Mouse (Mus musculus) hindbrain, embryonic 11.5 days (tissue): ENCODE data around the gene Iqsec1. TPM values are rescaled to one million over a fixed set of nuclear protein-coding genes. Genes with fewer than 3 reads are reported as not detected.

Experiments
- ATAC-seq: fragments of 200-750 bp; cut with Nextera tagmentation; 2 replicates; pipeline ENCODE4 v1.8.0; 2017; ENCODE audit warnings: mild to moderate bottlenecking, moderate TSS enrichment, moderate library complexity; ENCODE audit not compliant: low FRiP score
- DNase-seq: peaks from one replicate; pipeline ENCODE4 v3.0.0-alpha.2; 2015; ENCODE audit warnings: low spot score
- H3K27ac ChIP-seq: fragments of 300-500 bp; sonication (generic); 2 replicates; pipeline ENCODE4 v1.5.1; 2014; ENCODE audit warnings: mild to moderate bottlenecking, low read depth, low read length
- H3K27me3 ChIP-seq: fragments of 300-500 bp; sonication (generic); 2 replicates; pipeline ENCODE4 v1.6.1; 2014; ENCODE audit warnings: mild to moderate bottlenecking, low read length, moderate library complexity, mixed read lengths; ENCODE audit not compliant: control insufficient read depth, insufficient read depth
- H3K36me3 ChIP-seq: fragments of 300-500 bp; sonication (generic); 2 replicates; pipeline ENCODE4 v1.6.1; 2014; ENCODE audit warnings: mild to moderate bottlenecking, low read length, moderate library complexity, mixed read lengths; ENCODE audit not compliant: control insufficient read depth, insufficient read depth
- H3K4me1 ChIP-seq: fragments of 300-500 bp; sonication (generic); replicated peaks from 2 replicates; pipeline ENCODE4 v1.6.1; 2014; ENCODE audit warnings: low read length, mixed read lengths; ENCODE audit not compliant: control insufficient read depth, insufficient read depth
- H3K4me2 ChIP-seq: fragments of 300-500 bp; sonication (generic); replicated peaks from 2 replicates; pipeline ENCODE4 v1.6.1; 2014; ENCODE audit warnings: mild to moderate bottlenecking, low read depth, low read length
- H3K4me3 ChIP-seq: fragments of 300-500 bp; sonication (generic); 2 replicates; pipeline ENCODE4 v1.5.1; 2014; ENCODE audit warnings: low read depth, low read length
- H3K9ac ChIP-seq: fragments of 300-500 bp; sonication (generic); 2 replicates; pipeline ENCODE4 v1.6.1; 2014; ENCODE audit warnings: low read depth, low read length
- H3K9me3 ChIP-seq: fragments of 300-500 bp; sonication (generic); 2 replicates; pipeline ENCODE4 v1.6.1; 2016; ENCODE audit warnings: low read length; ENCODE audit not compliant: control insufficient read depth
- WGBS: fragments of 180-500 bp; shearing (Covaris S2); extraction: QIAGEN DNeasy Blood & Tissue Kit; methylation state at CpG from one replicate; pipeline ENCODE4 v1.1.7; 2014; 5-methylcytosine and 5-hydroxymethylcytosine counted together
- polyA plus RNA-seq: library from polyadenylated mRNA; unstranded; fragments of >200 nt; fragmentation: Nextera tagmentation; extraction: Ambion mirVana; gene quantifications from 2 replicates; pipeline ENCODE4 v1.2.1, GENCODE M21; 2014

Gene Iqsec1
- polyA plus RNA-seq, 1 experiment from 2014 or later = 22.4 TPM

DNA sequence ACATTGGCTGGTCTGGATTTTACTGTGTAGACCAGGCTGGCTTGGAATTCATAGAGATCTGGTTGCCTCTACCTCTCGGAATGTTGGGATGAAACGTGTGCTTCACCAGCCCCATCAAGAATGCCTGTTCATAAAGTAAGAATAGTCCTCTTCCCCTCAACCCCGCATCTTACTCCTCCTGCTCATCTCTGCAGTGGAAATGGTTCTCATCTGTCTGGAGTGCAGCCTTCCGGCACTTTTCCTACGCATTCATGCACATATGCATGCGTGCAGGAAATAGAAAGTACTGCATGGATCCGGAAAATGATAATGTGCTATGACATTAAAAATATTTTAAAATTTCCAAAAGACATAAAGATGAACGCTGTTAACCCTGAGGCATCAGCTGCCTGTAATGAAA is 175.9 kb downstream of the Iqsec1 start:
- H3K27ac ChIP-seq = no peak overlapping the region
- H3K27me3 ChIP-seq = no peaks in the 10 kb centered on the region
- WGBS = 90% methylated on average over 8 of the region's 8 CpGs
- DNase-seq = no peak
- ATAC-seq = no peak
- no peak overlapping the region for H3K9ac ChIP-seq
- no peak overlapping the region for H3K4me3 ChIP-seq
- no peaks in the 10 kb centered on the region for H3K9me3 ChIP-seq
- H3K4me2 ChIP-seq = no peak overlapping the region
- no peaks in the 10 kb centered on the region for H3K36me3 ChIP-seq
- peaks cover 11% of the 10 kb centered on the region for H3K4me1 ChIP-seq

GRCm38 (mm10) chr6:90812072-90812471 is 176.4 kb downstream of the Iqsec1 start:
- WGBS = 65% methylated on average over 3 of the region's 3 CpGs
- DNase-seq (no peak), ATAC-seq (no peak)
- no peak overlapping the region for H3K4me2 ChIP-seq
- H3K9me3 ChIP-seq = no peaks in the 10 kb centered on the region
- H3K27me3 ChIP-seq = no peaks in the 10 kb centered on the region
- H3K4me3 ChIP-seq = no peak overlapping the region
- H3K9ac ChIP-seq = no peak overlapping the region
- H3K27ac ChIP-seq = no peak overlapping the region
- H3K4me1 ChIP-seq = peaks cover 11% of the 10 kb centered on the region
- H3K36me3 ChIP-seq = no peaks in the 10 kb centered on the region

- DNase-seq (no peak), ATAC-seq (peak; percentile 8; the same call in 1 of the 2 replicates)
- H3K4me3 ChIP-seq = no peak overlapping the region
- H3K9ac ChIP-seq = no peak overlapping the region
- no peak overlapping the region for H3K4me2 ChIP-seq
- peaks cover 11% of the 10 kb centered on the region for H3K4me1 ChIP-seq
- no peaks in the 10 kb centered on the region for H3K36me3 ChIP-seq
- WGBS = 67% methylated on average over 1 of the region's 1 CpGs
- no peak overlapping the region for H3K27ac ChIP-seq
- no peaks in the 10 kb centered on the region for H3K27me3 ChIP-seq
- no peaks in the 10 kb centered on the region for H3K9me3 ChIP-seq
Observed at GRCm38 (mm10) chr6:90810576-90810975, 177.9 kb downstream of the Iqsec1 start.

DNA sequence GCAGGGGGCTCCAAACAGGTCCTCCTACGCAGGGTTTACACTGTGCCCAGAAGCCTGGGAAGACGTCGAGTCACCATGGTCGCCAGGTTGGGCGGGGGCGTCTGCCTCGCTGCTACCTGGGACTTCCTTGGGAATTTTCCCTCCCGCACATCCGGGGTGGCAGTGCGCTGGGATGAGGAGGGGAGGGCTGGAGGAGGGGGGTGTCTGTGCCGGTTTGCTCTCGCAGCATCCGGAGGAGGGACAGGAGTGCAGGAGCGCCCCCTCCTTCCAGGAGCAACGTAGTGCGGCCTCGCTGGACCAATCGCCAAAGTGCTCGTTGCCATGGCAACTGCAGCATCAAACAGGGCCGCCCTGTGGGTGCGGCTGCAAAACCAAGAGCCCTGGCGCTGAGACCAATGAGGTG is 178.5 kb downstream of the Iqsec1 start:
- 1% methylated on average over 20 of the region's 22 CpGs for WGBS
- H3K4me3 ChIP-seq = peak overlapping the region; percentile 32
- ATAC-seq (peak; percentile 82), DNase-seq (peak; percentile 92)
- H3K36me3 ChIP-seq = no peaks in the 10 kb centered on the region
- no peak overlapping the region for H3K27ac ChIP-seq
- H3K27me3 ChIP-seq = no peaks in the 10 kb centered on the region
- H3K4me2 ChIP-seq = peak overlapping the region; percentile 44
- no peaks in the 10 kb centered on the region for H3K9me3 ChIP-seq
- peak overlapping the region; percentile 49 for H3K9ac ChIP-seq
- H3K4me1 ChIP-seq = peaks cover 11% of the 10 kb centered on the region

DNA sequence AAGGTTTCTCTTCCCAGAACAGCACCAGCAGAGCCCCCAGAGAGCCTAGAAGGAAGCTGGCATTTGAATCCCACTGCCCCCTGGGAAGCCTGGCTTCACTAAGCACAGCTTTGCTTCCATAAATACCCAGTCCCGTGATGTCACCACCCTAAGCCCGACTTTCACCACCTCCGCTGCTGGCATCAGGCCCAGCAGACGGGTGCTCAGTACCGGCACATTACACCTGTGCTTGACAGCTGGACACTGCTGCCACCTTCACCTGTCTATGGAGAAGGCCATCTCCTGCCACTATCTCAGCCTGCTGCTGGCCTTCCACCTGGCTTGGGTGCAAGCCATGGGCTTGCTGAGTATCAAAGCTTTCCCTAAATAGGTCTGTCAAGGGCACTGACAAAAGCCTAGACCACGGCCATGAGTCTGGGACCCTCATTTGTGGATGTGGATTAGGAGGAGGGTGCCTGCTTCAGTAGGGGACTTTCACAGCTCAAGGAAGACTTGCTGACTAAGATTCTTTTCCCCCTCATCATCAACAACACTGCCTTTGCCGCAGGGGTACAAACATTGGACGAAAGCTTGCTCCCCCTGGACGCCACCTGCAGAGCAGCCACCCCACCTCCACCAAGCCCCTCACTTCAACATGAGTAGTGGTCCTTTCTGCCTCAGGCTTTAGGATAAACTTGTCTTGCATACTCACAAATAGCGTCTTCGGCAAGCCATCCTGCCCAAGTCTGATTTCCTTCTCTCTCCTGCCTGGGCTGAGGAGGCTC is 179.2 kb downstream of the Iqsec1 start:
- Histone ChIP-seq H3K9ac (no peak overlapping the region; the same call in 1 of the 2 replicates), H3K4me2 (peak overlapping the region; percentile 44), H3K36me3 (no peaks in the 10 kb centered on the region), H3K27me3 (no peaks in the 10 kb centered on the region), H3K4me1 (peaks cover 11% of the 10 kb centered on the region), H3K27ac (no peak overlapping the region), H3K9me3 (no peaks in the 10 kb centered on the region), H3K4me3 (peak overlapping the region; percentile 32)
- DNase-seq = no peak
- WGBS = 65% methylated on average over 11 of the region's 11 CpGs
- 0 out of 2 replicates have a peak, but pooled peaks have one; percentile 13 for ATAC-seq

- no peak overlapping the region for H3K4me2 ChIP-seq
- peak; percentile 54; the same call in 1 of the 2 replicates for ATAC-seq
- WGBS = 16% methylated on average over 5 of the region's 5 CpGs
Observed at GRCm38 (mm10) chr6:90808544-90808943, 179.9 kb downstream of the Iqsec1 start.

DNA sequence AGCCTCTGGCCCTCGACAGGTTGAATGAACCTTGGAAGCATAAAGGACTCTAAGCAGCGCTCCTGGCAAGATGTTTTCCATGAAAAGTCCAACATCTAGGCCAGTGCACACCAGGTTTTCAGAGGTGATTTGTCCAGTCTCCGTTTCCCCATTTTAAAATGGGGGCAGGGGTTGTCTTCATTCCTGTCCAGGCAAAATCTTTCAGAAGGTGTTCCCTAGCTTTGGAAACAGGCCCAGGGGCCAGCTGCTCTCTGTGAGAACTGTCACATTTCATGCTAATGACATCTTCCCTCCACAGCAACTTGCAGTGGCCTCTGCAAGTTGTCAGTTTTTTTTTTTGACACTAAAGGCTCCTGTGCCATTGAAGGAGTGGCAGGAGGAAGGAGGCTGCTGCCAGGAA is 180.4 kb downstream of the Iqsec1 start:
- ATAC-seq (no peak), DNase-seq (no peak)
- Histone ChIP-seq H3K27me3 (no peaks in the 10 kb centered on the region), H3K4me3 (no peak overlapping the region), H3K27ac (no peak overlapping the region), H3K4me2 (no peak overlapping the region), H3K36me3 (no peaks in the 10 kb centered on the region), H3K9me3 (no peaks in the 10 kb centered on the region), H3K9ac (no peak overlapping the region), H3K4me1 (peaks cover 11% of the 10 kb centered on the region)
- WGBS = 66% methylated on average over 3 of the region's 3 CpGs

More at GRCm38 (mm10) chr6:90808544-90808943, 179.9 kb downstream of the Iqsec1 start:
- no peak overlapping the region for H3K4me3 ChIP-seq
- peak; percentile 53 for DNase-seq
- H3K27ac ChIP-seq = 0 out of 2 replicates have a peak overlapping the region, but pooled peaks have one; percentile 11
- no peaks in the 10 kb centered on the region for H3K27me3 ChIP-seq
- no peaks in the 10 kb centered on the region for H3K9me3 ChIP-seq
- no peaks in the 10 kb centered on the region for H3K36me3 ChIP-seq
- H3K4me1 ChIP-seq = peaks cover 11% of the 10 kb centered on the region
- no peak overlapping the region for H3K9ac ChIP-seq

DNA sequence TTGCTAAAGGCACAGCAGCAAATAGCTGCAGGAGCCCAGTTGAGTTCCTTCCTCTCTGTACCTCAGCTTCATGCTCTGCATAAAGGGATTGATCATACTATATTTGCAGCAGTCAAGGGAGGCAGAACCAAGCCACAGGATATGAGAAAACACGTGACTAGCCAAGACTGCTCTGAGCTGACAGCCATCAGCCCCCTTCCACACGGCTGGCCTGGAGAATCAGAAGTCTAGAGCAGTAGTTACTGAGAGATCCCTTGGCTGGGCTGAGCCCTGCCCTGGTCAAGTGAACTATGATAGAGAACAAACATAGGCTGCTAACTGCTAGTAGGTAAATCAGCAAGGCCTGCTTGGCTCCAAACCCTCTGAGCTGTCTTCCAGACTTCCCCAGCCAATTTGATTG is 180.9 kb downstream of the Iqsec1 start:
- no peak overlapping the region for H3K27ac ChIP-seq
- no peaks in the 10 kb centered on the region for H3K9me3 ChIP-seq
- H3K4me3 ChIP-seq = no peak overlapping the region
- peaks cover 11% of the 10 kb centered on the region for H3K4me1 ChIP-seq
- DNase-seq (no peak), ATAC-seq (no peak)
- H3K27me3 ChIP-seq = no peaks in the 10 kb centered on the region
- H3K36me3 ChIP-seq = no peaks in the 10 kb centered on the region
- H3K4me2 ChIP-seq = no peak overlapping the region
- H3K9ac ChIP-seq = no peak overlapping the region
- 58% methylated on average over 2 of the region's 2 CpGs for WGBS

GRCm38 (mm10) chr6:90806743-90807142 is 181.7 kb downstream of the Iqsec1 start:
- Histone ChIP-seq H3K9me3 (no peaks in the 10 kb centered on the region), H3K4me3 (no peak overlapping the region), H3K4me1 (peaks cover 14% of the 10 kb centered on the region), H3K4me2 (no peak overlapping the region), H3K27ac (no peak overlapping the region), H3K27me3 (no peaks in the 10 kb centered on the region), H3K36me3 (no peaks in the 10 kb centered on the region), H3K9ac (no peak overlapping the region)
- ATAC-seq (no peak), DNase-seq (no peak)
- WGBS = 80% methylated on average over 1 of the region's 1 CpGs
